Mouse (Mus musculus) E14TG2a.4 (cell line): ENCODE measurements at regions not wholly inside any gene's neighbourhood (a gene's known extent, or its start where the extent isn't known, plus 50 kb on each side); places are given as distances from the start of the nearest gene placed in this dataset.

ENCODE experiments used
- CTCF ChIP-seq: conservative IDR thresholded peaks from 2 replicates; pipeline ENCODE4 v1.5.1; 2014; ENCODE audit warnings: low read length
- NANOG ChIP-seq: IDR thresholded peaks from 2 replicates; pipeline ENCODE4 v1.6.1; 2014; ENCODE audit warnings: borderline replicate concordance, low read length, mixed read lengths
- POU5F1 ChIP-seq: IDR thresholded peaks from 2 replicates; pipeline ENCODE4 v1.6.1; 2014; ENCODE audit warnings: low read length, borderline replicate concordance

- no peak for TF ChIP-seq CTCF
- no peak for TF ChIP-seq POU5F1
- no peak for TF ChIP-seq NANOG
Measured at GRCm38 (mm10) chr17:51487918-51488445, 308.8 kb upstream of the Tbc1d5 start.
